Mouse (Mus musculus) thymus, adult 2 months (tissue): ENCODE measurements around the gene Atxn2l. TPM values are rescaled to one million over a fixed set of nuclear protein-coding genes. Genes with fewer than 3 reads are reported as not detected.

ENCODE experiments used
- DNase-seq: peaks from one replicate; pipeline ENCODE4 v3.0.0; 2021
- H3K27ac ChIP-seq: fragments of 200-500 bp; 2 replicates; pipeline ENCODE4 v1.5.1; 2012; ENCODE audit warnings: low read length, control low read depth; ENCODE audit not compliant: control insufficient read depth, insufficient read depth
- H3K27me3 ChIP-seq: fragments of 200-500 bp; 2 replicates; pipeline ENCODE4 v1.6.1; 2012; ENCODE audit warnings: mild to moderate bottlenecking, low read length, moderate library complexity, mixed read lengths; ENCODE audit not compliant: control insufficient read depth, insufficient read depth
- H3K36me3 ChIP-seq: fragments of 200-500 bp; 2 replicates; pipeline ENCODE4 v1.6.1; 2012; ENCODE audit warnings: mild to moderate bottlenecking, low read length, moderate library complexity; ENCODE audit not compliant: control insufficient read depth, insufficient read depth
- H3K4me1 ChIP-seq: fragments of 200-500 bp; replicated peaks from 2 replicates; pipeline ENCODE4 v1.6.1; 2012; ENCODE audit warnings: low read length; ENCODE audit not compliant: control insufficient read depth, insufficient read depth
- H3K4me3 ChIP-seq: fragments of 200-500 bp; 2 replicates; pipeline ENCODE4 v1.5.1; 2012; ENCODE audit warnings: mild to moderate bottlenecking, low read length, control low read depth, moderate library complexity; ENCODE audit not compliant: control insufficient read depth, insufficient read depth
- CTCF ChIP-seq: fragments of 200-500 bp; IDR thresholded peaks from 2 replicates; pipeline ENCODE4 v1.5.1; 2012; ENCODE audit warnings: mild to moderate bottlenecking, control low read depth, low read length, moderate library complexity, borderline replicate concordance; ENCODE audit not compliant: control insufficient read depth, poor library complexity, insufficient read depth; ENCODE audit errors: extremely low read depth
- POLR2A ChIP-seq: fragments of 200-500 bp; IDR thresholded peaks from 2 replicates; pipeline ENCODE4 v1.6.1; 2012; ENCODE audit warnings: mild to moderate bottlenecking, low read length, control low read depth, moderate library complexity; ENCODE audit not compliant: control insufficient read depth, poor library complexity, insufficient read depth; ENCODE audit errors: extremely low read depth
- WGBS: fragments of 180-500 bp; shearing (Covaris S2); methylation state at CpG from one replicate; pipeline ENCODE4 v1.1.7; 2018; 5-methylcytosine and 5-hydroxymethylcytosine counted together
- polyA plus RNA-seq: library from polyadenylated mRNA; depleted of rRNA; stranded (reverse); fragments of >200 nt; gene quantifications from 2 replicates; pipeline ENCODE4 v1.2.3, GENCODE M21; 2012

Atxn2l gene
- polyA plus RNA-seq, 1 experiment, result 563 TPM

GRCm38 (mm10) chr7:126458844-126459618 is 44.2 kb downstream of the Atxn2l start:
- Histone ChIP-seq H3K36me3 (no peaks in the 10 kb centered on the region), H3K4me1 (peaks cover 25% of the 10 kb centered on the region), H3K4me3 (no peak overlapping the region), H3K27ac (no peak overlapping the region), H3K27me3 (no peaks in the 10 kb centered on the region)
- TF ChIP-seq POLR2A (no peak), CTCF (no peak)
- no peak for DNase-seq
- WGBS, result 96% methylated on average over 11 of the region's 11 CpGs

GRCm38 (mm10) chr7:126458225-126458624 is 45.0 kb downstream of the Atxn2l start:
- no peak for DNase-seq
- Histone ChIP-seq H3K36me3 (no peaks in the 10 kb centered on the region), H3K4me3 (no peak overlapping the region), H3K27ac (no peak overlapping the region), H3K4me1 (peaks cover 25% of the 10 kb centered on the region), H3K27me3 (no peaks in the 10 kb centered on the region)
- TF ChIP-seq CTCF (no peak), POLR2A (no peak)
- WGBS, result 95% methylated on average over 5 of the region's 5 CpGs

GRCm38 (mm10) chr7:126456382-126457266 is 46.6 kb downstream of the Atxn2l start:
- H3K27me3 ChIP-seq, result no peaks in the 10 kb centered on the region
- peaks cover 20% of the 10 kb centered on the region for H3K4me1 ChIP-seq
- H3K36me3 ChIP-seq, result no peaks in the 10 kb centered on the region
- TF ChIP-seq CTCF (no peak), POLR2A (no peak)
- H3K4me3 ChIP-seq, result no peak overlapping the region
- WGBS, result 74% methylated on average over 17 of the region's 17 CpGs
- no peak overlapping the region for H3K27ac ChIP-seq
- DNase-seq, result no peak

- Histone ChIP-seq H3K4me3 (no peak overlapping the region), H3K27ac (no peak overlapping the region), H3K4me1 (peaks cover 12% of the 10 kb centered on the region), H3K27me3 (no peaks in the 10 kb centered on the region), H3K36me3 (no peaks in the 10 kb centered on the region)
- TF ChIP-seq POLR2A, result no peak
- TF ChIP-seq CTCF, result no peak
- 89% methylated on average over 2 of the region's 2 CpGs for WGBS
- no peak for DNase-seq
These were observed 48.0 kb downstream of the Atxn2l start for GRCm38 (mm10) chr7:126455242-126455641.

- DNase-seq, result no peak
- no peaks in the 10 kb centered on the region for H3K36me3 ChIP-seq
- no peak overlapping the region for H3K4me3 ChIP-seq
- no peak for TF ChIP-seq CTCF
- no peak for TF ChIP-seq POLR2A
- H3K27ac ChIP-seq, result no peak overlapping the region
- H3K27me3 ChIP-seq, result no peaks in the 10 kb centered on the region
- WGBS, result 29% methylated on average over 7 of the region's 7 CpGs
- H3K4me1 ChIP-seq, result peaks cover 12% of the 10 kb centered on the region
These were observed 49.4 kb downstream of the Atxn2l start for GRCm38 (mm10) chr7:126453861-126454260.

GRCm38 (mm10) chr7:126452244-126452643 is 51.0 kb downstream of the Atxn2l start:
- TF ChIP-seq POLR2A, result no peak
- no peak for TF ChIP-seq CTCF
- Histone ChIP-seq H3K4me3 (no peak overlapping the region), H3K4me1 (peaks cover 17% of the 10 kb centered on the region), H3K27me3 (no peaks in the 10 kb centered on the region), H3K27ac (no peak overlapping the region), H3K36me3 (no peaks in the 10 kb centered on the region)
- WGBS, result 95% methylated on average over 3 of the region's 3 CpGs
- no peak for DNase-seq
